Mouse (Mus musculus) forebrain, embryonic 11.5 days (tissue): Measurements from ENCODE around the gene Kras. TPM values are rescaled to one million over a fixed set of nuclear protein-coding genes. Genes with fewer than 3 reads are reported as not detected.
A peak's percentile ranks its signal among the peaks of the same experiment; 100 is the strongest.

ENCODE experiments used
- ATAC-seq: fragments of 200-750 bp; cut with Nextera tagmentation; replicated peaks from 2 replicates; pipeline ENCODE4 v1.8.0; 2017; ENCODE audit warnings: moderate TSS enrichment; ENCODE audit not compliant: low FRiP score
- DNase-seq: peaks from one replicate; pipeline ENCODE4 v3.0.0-alpha.2; 2017; ENCODE audit warnings: low spot score
- H3K27ac ChIP-seq: fragments of 300-500 bp; sonication (generic); 2 replicates; pipeline ENCODE4 v1.5.1; 2014; ENCODE audit warnings: low read depth, low read length
- H3K27me3 ChIP-seq: fragments of 300-500 bp; sonication (generic); 2 replicates; pipeline ENCODE4 v1.6.1; 2014; ENCODE audit warnings: mild to moderate bottlenecking, low read length, mixed read lengths; ENCODE audit not compliant: control insufficient read depth, insufficient read depth
- H3K36me3 ChIP-seq: fragments of 300-500 bp; sonication (generic); 2 replicates; pipeline ENCODE4 v1.6.1; 2014; ENCODE audit warnings: mild to moderate bottlenecking, low read length, moderate library complexity, mixed read lengths; ENCODE audit not compliant: control insufficient read depth, insufficient read depth
- H3K4me1 ChIP-seq: fragments of 300-500 bp; sonication (generic); replicated peaks from 2 replicates; pipeline ENCODE4 v1.6.1; 2014; ENCODE audit warnings: low read length, mixed read lengths; ENCODE audit not compliant: control insufficient read depth, insufficient read depth
- H3K4me2 ChIP-seq: fragments of 300-500 bp; sonication (generic); 2 replicates; pipeline ENCODE4 v1.6.1; 2014; ENCODE audit warnings: low read depth, mild to moderate bottlenecking, low read length, moderate library complexity, mixed read lengths; ENCODE audit not compliant: severe bottlenecking
- H3K4me3 ChIP-seq: fragments of 300-500 bp; sonication (generic); 2 replicates; pipeline ENCODE4 v1.5.1; 2014; ENCODE audit warnings: low read depth, low read length
- H3K9ac ChIP-seq: fragments of 300-500 bp; sonication (generic); 2 replicates; pipeline ENCODE4 v1.6.1; 2014; ENCODE audit warnings: low read length
- H3K9me3 ChIP-seq: fragments of 300-500 bp; sonication (generic); 2 replicates; pipeline ENCODE4 v1.6.1; 2016; ENCODE audit warnings: low read length, mixed read lengths; ENCODE audit not compliant: control insufficient read depth
- WGBS: fragments of 180-500 bp; shearing (Covaris S2); extraction: QIAGEN DNeasy Blood & Tissue Kit; methylation state at CpG from one replicate; pipeline ENCODE4 v1.1.7; 2014; 5-methylcytosine and 5-hydroxymethylcytosine counted together
- polyA plus RNA-seq: library from polyadenylated mRNA; unstranded; fragments of >200 nt; fragmentation: Nextera tagmentation; extraction: Ambion mirVana; gene quantifications from 2 replicates; pipeline ENCODE4 v1.2.1, GENCODE M21; 2014

Gene Kras
- polyA plus RNA-seq, 1 experiment from 2014 or later = 144 TPM

GRCm38 (mm10) chr6:145256701-145257073, 6.6 kb upstream of the Kras start:
- DNase-seq (no peak), ATAC-seq (no peak)
- H3K27me3 ChIP-seq = no peaks in the 10 kb centered on the region
- H3K9me3 ChIP-seq = no peaks in the 10 kb centered on the region
- H3K36me3 ChIP-seq = no peaks in the 10 kb centered on the region
- 50% methylated on average over 2 of the region's 2 CpGs for WGBS
- no peak overlapping the region for H3K4me3 ChIP-seq
- no peak overlapping the region for H3K9ac ChIP-seq
- H3K4me2 ChIP-seq = no peak overlapping the region
- H3K4me1 ChIP-seq = no peaks in the 10 kb centered on the region; the same call in 1 of the 2 replicates
- no peak overlapping the region for H3K27ac ChIP-seq

GRCm38 (mm10) chr6:145255952-145256700, 6.1 kb upstream of the Kras start:
- Histone ChIP-seq H3K36me3 (no peaks in the 10 kb centered on the region), H3K4me2 (no peak overlapping the region), H3K9me3 (no peaks in the 10 kb centered on the region), H3K4me3 (no peak overlapping the region), H3K27ac (no peak overlapping the region), H3K27me3 (no peaks in the 10 kb centered on the region), H3K9ac (no peak overlapping the region), H3K4me1 (no peaks in the 10 kb centered on the region)
- ATAC-seq = no peak
- no peak for DNase-seq
- WGBS = 84% methylated on average over 13 of the region's 13 CpGs

- Histone ChIP-seq H3K36me3 (no peaks in the 10 kb centered on the region; the same call in 1 of the 2 replicates), H3K4me2 (peak overlapping the region; percentile 67), H3K27ac (no peak overlapping the region), H3K4me1 (peaks cover 5% of the 10 kb centered on the region; the same call in 1 of the 2 replicates), H3K4me3 (peak overlapping the region; percentile 95), H3K9ac (peak overlapping the region; percentile 94), H3K27me3 (no peaks in the 10 kb centered on the region), H3K9me3 (no peaks in the 10 kb centered on the region)
- no peak for DNase-seq
- no peak for ATAC-seq
- 10% methylated on average over 16 of the region's 16 CpGs for WGBS
Observed at GRCm38 (mm10) chr6:145250820-145251219, 781 bp upstream of the Kras start.

GRCm38 (mm10) chr6:145249291-145250184, 501 bp downstream of the Kras start:
- H3K36me3 ChIP-seq = no peaks in the 10 kb centered on the region; the same call in 1 of the 2 replicates
- peak; percentile 60 for ATAC-seq
- H3K4me2 ChIP-seq = peak overlapping the region; percentile 83
- peaks cover 5% of the 10 kb centered on the region; the same call in 1 of the 2 replicates for H3K4me1 ChIP-seq
- under 1% methylated on average over 72 of the region's 124 CpGs for WGBS
- peak; percentile 79 for DNase-seq
- H3K27ac ChIP-seq = peak overlapping the region; percentile 68
- H3K9ac ChIP-seq = peak overlapping the region; percentile 94
- peak overlapping the region; percentile 95 for H3K4me3 ChIP-seq
- H3K9me3 ChIP-seq = no peaks in the 10 kb centered on the region
- no peaks in the 10 kb centered on the region for H3K27me3 ChIP-seq

- DNase-seq = no peak
- H3K4me1 ChIP-seq = peaks cover 5% of the 10 kb centered on the region; the same call in 1 of the 2 replicates
- no peaks in the 10 kb centered on the region for H3K27me3 ChIP-seq
- no peak for ATAC-seq
- no peaks in the 10 kb centered on the region for H3K9me3 ChIP-seq
- WGBS = 67% methylated on average over 3 of the region's 3 CpGs
- H3K27ac ChIP-seq = no peak overlapping the region
- no peaks in the 10 kb centered on the region; the same call in 1 of the 2 replicates for H3K36me3 ChIP-seq
- H3K4me2 ChIP-seq = peak overlapping the region; percentile 18; the same call in 1 of the 2 replicates
- no peak overlapping the region for H3K9ac ChIP-seq
- H3K4me3 ChIP-seq = 0 out of 2 replicates have a peak overlapping the region, but pooled peaks have one; percentile 10
Observed at GRCm38 (mm10) chr6:145247886-145248285, 2.2 kb downstream of the Kras start.

GRCm38 (mm10) chr6:145246841-145247240, 3.2 kb downstream of the Kras start:
- Histone ChIP-seq H3K4me1 (peaks cover 5% of the 10 kb centered on the region; the same call in 1 of the 2 replicates), H3K27me3 (no peaks in the 10 kb centered on the region), H3K9ac (no peak overlapping the region), H3K36me3 (no peaks in the 10 kb centered on the region; the same call in 1 of the 2 replicates), H3K4me3 (no peak overlapping the region), H3K9me3 (no peaks in the 10 kb centered on the region), H3K27ac (no peak overlapping the region), H3K4me2 (no peak overlapping the region)
- ATAC-seq (no peak), DNase-seq (no peak)
- WGBS = 94% methylated on average over 5 of the region's 5 CpGs

- WGBS = 68% methylated on average over 1 of the region's 1 CpGs
- Histone ChIP-seq H3K9me3 (no peaks in the 10 kb centered on the region), H3K4me3 (no peak overlapping the region), H3K4me2 (no peak overlapping the region), H3K36me3 (no peaks in the 10 kb centered on the region; the same call in 1 of the 2 replicates), H3K27me3 (no peaks in the 10 kb centered on the region), H3K9ac (no peak overlapping the region), H3K4me1 (no peaks in the 10 kb centered on the region), H3K27ac (no peak overlapping the region)
- ATAC-seq (no peak), DNase-seq (no peak)
Observed at GRCm38 (mm10) chr6:145242521-145242920, 7.5 kb downstream of the Kras start.

- Histone ChIP-seq H3K27ac (no peak overlapping the region), H3K36me3 (no peaks in the 10 kb centered on the region; the same call in 1 of the 2 replicates), H3K4me2 (no peak overlapping the region), H3K27me3 (no peaks in the 10 kb centered on the region), H3K4me1 (no peaks in the 10 kb centered on the region), H3K4me3 (no peak overlapping the region), H3K9ac (no peak overlapping the region), H3K9me3 (no peaks in the 10 kb centered on the region)
- no peak for DNase-seq
- ATAC-seq = no peak
- 93% methylated on average over 6 of the region's 6 CpGs for WGBS
Observed at GRCm38 (mm10) chr6:145240285-145240684, 9.8 kb downstream of the Kras start.
